In genomic region chr10:68810958-68811357, GRCm38 (mm10) we compare ENCODE assay signal across 19 mouse cellular contexts.
DNase-seq lines count a peak whose midpoint lies in the region; ATAC-seq and TF ChIP-seq lines count a peak whose summit lies in the region.
"Had no signal": no experiment of that assay in that cellular context is flagged by ENCODE, and none has a peak within 500 bp of the region (broad histone marks: within the 10 kb centered on the region; RNA-seq: fewer than 3 reads in every experiment).

No protein-coding gene starts in this region.

- H3K36me3 ChIP-seq in limb, embryonic 11.5 days (ENCODE audit: control insufficient read depth, insufficient read depth, low read length) = no peaks in the 10 kb centered on the region
- H3K36me3 ChIP-seq in limb, embryonic 10.5 days = no peaks in the 10 kb centered on the region
- no peaks in the 10 kb centered on the region for H3K36me3 ChIP-seq in E14TG2a.4 (ENCODE audit: insufficient read depth, low read length)
- H3K36me3 ChIP-seq: hindbrain, embryonic 12.5 days; midbrain, embryonic 12.5 days; neural tube, embryonic 13.5 days had no signal

- no peak for ATAC-seq in limb, embryonic 11.5 days (ENCODE audit: insufficient number of reproducible peaks, low FRiP score, low TSS enrichment, low read depth)
- ATAC-seq: forebrain, postnatal 0 days had no signal

- H3K4me3 ChIP-seq in limb, embryonic 11.5 days (ENCODE audit: low read depth, low read length) = no peak overlapping the region
- H3K4me3 ChIP-seq in limb, embryonic 10.5 days = no peak overlapping the region
- H3K4me3 ChIP-seq in E14TG2a.4 (replicated peaks; ENCODE audit: low read length) = no peak overlapping the region
- no peak overlapping the region for H3K4me3 ChIP-seq in cerebellum, adult 2 months (replicated peaks; ENCODE audit: insufficient read depth, low read depth, low read length)
- H3K4me3 ChIP-seq: hindbrain, embryonic 12.5 days; midbrain, embryonic 12.5 days; neural tube, embryonic 13.5 days had no signal

- no peaks in the 10 kb centered on the region for H3K9me3 ChIP-seq in limb, embryonic 11.5 days (ENCODE audit: control insufficient read depth, low read length)
- H3K9me3 ChIP-seq in limb, embryonic 10.5 days (replicated peaks) = peaks cover 3% of the 10 kb centered on the region
- H3K9me3 ChIP-seq in E14TG2a.4 (ENCODE audit: low read length) = peaks cover 6% of the 10 kb centered on the region; the same call in 1 of the 2 replicates
- H3K9me3 ChIP-seq: hindbrain, embryonic 12.5 days; midbrain, embryonic 12.5 days; neural tube, embryonic 13.5 days had no signal

- intact Hi-C loops in left cerebral cortex, postnatal 14 days (cut with DNase I) = no loop called here

- no peaks in the 10 kb centered on the region for H3K27me3 ChIP-seq in limb, embryonic 11.5 days (ENCODE audit: control insufficient read depth, insufficient read depth, low read length)
- H3K27me3 ChIP-seq in limb, embryonic 10.5 days (ENCODE audit: low read depth, poor library complexity, severe bottlenecking) = no peaks in the 10 kb centered on the region
- H3K27me3 ChIP-seq in E14TG2a.4 (ENCODE audit: insufficient read depth, low read length) = no peaks in the 10 kb centered on the region
- H3K27me3 ChIP-seq in cerebellum, adult 2 months (ENCODE audit: control insufficient read depth, insufficient read depth, low read length) = no peaks in the 10 kb centered on the region
- H3K27me3 ChIP-seq: hindbrain, embryonic 12.5 days; midbrain, embryonic 12.5 days; neural tube, embryonic 13.5 days had no signal

- no peak overlapping the region for H3K9ac ChIP-seq in limb, embryonic 11.5 days (ENCODE audit: low read length)
- H3K9ac ChIP-seq: forebrain, postnatal 0 days; hindbrain, embryonic 12.5 days; midbrain, embryonic 12.5 days; neural tube, embryonic 13.5 days had no signal

- peak; percentile 31; the same call in 1 of the 2 replicates for TF ChIP-seq CTCF in E14TG2a.4 (conservative IDR thresholded peaks at IDR 0.05; ENCODE audit: low read length)
- TF ChIP-seq CTCF in cerebellum, adult 2 months (IDR thresholded peaks at IDR 0.05; ENCODE audit: borderline replicate concordance, insufficient read depth, low read depth, low read length) = no peak

- H3K27ac ChIP-seq in limb, embryonic 11.5 days (replicated peaks; ENCODE audit: low read depth, low read length) = no peak overlapping the region
- H3K27ac ChIP-seq in limb, embryonic 10.5 days = no peak overlapping the region
- H3K27ac ChIP-seq in cerebellum, adult 2 months (ENCODE audit: insufficient read depth, low read length) = no peak overlapping the region
- H3K27ac ChIP-seq: hindbrain, embryonic 12.5 days; midbrain, embryonic 12.5 days; neural tube, embryonic 13.5 days had no signal

- no peak overlapping the region for H3K4me2 ChIP-seq in limb, embryonic 11.5 days (ENCODE audit: low read depth, severe bottlenecking)
- H3K4me2 ChIP-seq: heart, embryonic 11.5 days; hindbrain, embryonic 12.5 days; midbrain, embryonic 12.5 days; neural tube, embryonic 13.5 days had no signal

- DNase-seq in limb, embryonic 11.5 days (ENCODE audit: low spot score) = peak; percentile 34
- DNase-seq in limb, embryonic 10.5 days (ENCODE audit: low spot score) = no peak
- DNase-seq in A20 (ENCODE audit: low read depth, low spot score) = peak; percentile 1
- DNase-seq in forelimb bud, embryonic 11.5 days (ENCODE audit: low read depth, low spot score) = peak; percentile 20
- DNase-seq in left cerebral cortex, postnatal 14 days (ENCODE audit: low spot score in 2 of 2) = no peak
- no peak for DNase-seq in cerebellum, adult 2 months
- no peak for DNase-seq in c-Kit-positive CD71-positive TER-119-positive erythroid progenitor cells, embryonic 14.5 days (ENCODE audit: low spot score)
- DNase-seq: adrenal gland, adult 2 months; forebrain, postnatal 0 days; gastrocnemius, postnatal 14 days; kidney, adult 9 months; lung, postnatal 10 days; retina, postnatal 1 day; thymus, postnatal 36 days had no signal

- WGBS in limb, embryonic 11.5 days = 86% methylated on average over 5 of the region's 5 CpGs
- 86% methylated on average over 5 of the region's 5 CpGs for WGBS in limb, embryonic 10.5 days
- 85% methylated on average over 5 of the region's 5 CpGs for WGBS in cerebellum, adult 2 months

- TF ChIP-seq POLR2A in cerebellum, adult 2 months (IDR thresholded peaks at IDR 0.05; ENCODE audit: borderline replicate concordance, insufficient read depth, low read length) = no peak

- no peaks in the 10 kb centered on the region for H3K4me1 ChIP-seq in limb, embryonic 11.5 days (ENCODE audit: control insufficient read depth, insufficient read depth, low read length)
- no peaks in the 10 kb centered on the region for H3K4me1 ChIP-seq in limb, embryonic 10.5 days
- no peaks in the 10 kb centered on the region for H3K4me1 ChIP-seq in E14TG2a.4 (replicated peaks; ENCODE audit: low read depth, low read length)
- no peaks in the 10 kb centered on the region for H3K4me1 ChIP-seq in cerebellum, adult 2 months (ENCODE audit: control insufficient read depth, insufficient read depth, low read length)
- H3K4me1 ChIP-seq: hindbrain, embryonic 12.5 days; midbrain, embryonic 12.5 days; neural tube, embryonic 13.5 days had no signal

Comparison
In these comparisons a context has a peak if more than half of its experiments do, and no peak if none do; other contexts are left out.
1. DNase-seq: peak in limb, embryonic 11.5 days (single experiment), A20 (single experiment) and forelimb bud, embryonic 11.5 days (single experiment); none in limb, embryonic 10.5 days (single experiment), left cerebral cortex, postnatal 14 days (0 of 2), cerebellum, adult 2 months (0 of 2) and c-Kit-positive CD71-positive TER-119-positive erythroid progenitor cells, embryonic 14.5 days (single experiment).